Mouse (Mus musculus) kidney, embryonic 16.5 days (tissue): Measurements from ENCODE around the gene Qtrt2. TPM values are rescaled to one million over a fixed set of nuclear protein-coding genes. Genes with fewer than 3 reads are reported as not detected.

Experiments
- ATAC-seq: fragments of 200-750 bp; cut with Nextera tagmentation; 2 replicates; pipeline ENCODE4 v1.8.0; 2017; ENCODE audit warnings: moderate TSS enrichment; ENCODE audit not compliant: low FRiP score, low TSS enrichment
- H3K27ac ChIP-seq: fragments of 300-500 bp; sonication (generic); 2 replicates; pipeline ENCODE4 v1.5.1; 2014; ENCODE audit warnings: low read length
- H3K27me3 ChIP-seq: fragments of 300-500 bp; sonication (generic); 2 replicates; pipeline ENCODE4 v1.6.1; 2014; ENCODE audit warnings: low read length, control low read depth, mixed read lengths; ENCODE audit not compliant: insufficient read depth
- H3K36me3 ChIP-seq: fragments of 300-500 bp; sonication (generic); 2 replicates; pipeline ENCODE4 v1.6.1; 2014; ENCODE audit warnings: low read length, control low read depth, mixed read lengths; ENCODE audit not compliant: insufficient read depth
- H3K4me1 ChIP-seq: fragments of 300-500 bp; sonication (generic); 2 replicates; pipeline ENCODE4 v1.6.1; 2014; ENCODE audit warnings: low read length, control low read depth, mixed read lengths; ENCODE audit not compliant: insufficient read depth
- H3K4me2 ChIP-seq: fragments of 300-500 bp; sonication (generic); replicated peaks from 2 replicates; pipeline ENCODE4 v1.6.1; 2014; ENCODE audit warnings: low read depth, low read length
- H3K4me3 ChIP-seq: fragments of 300-500 bp; sonication (generic); 2 replicates; pipeline ENCODE4 v1.5.1; 2014; ENCODE audit warnings: mild to moderate bottlenecking, low read length
- H3K9ac ChIP-seq: fragments of 300-500 bp; sonication (generic); replicated peaks from 2 replicates; pipeline ENCODE4 v1.6.1; 2014; ENCODE audit warnings: low read length
- H3K9me3 ChIP-seq: fragments of 300-500 bp; sonication (generic); 2 replicates; pipeline ENCODE4 v1.6.1; 2016; ENCODE audit warnings: low read length, control low read depth
- WGBS: fragments of 180-500 bp; shearing (Covaris S2); extraction: QIAGEN DNeasy Blood & Tissue Kit; methylation state at CpG from one replicate; pipeline ENCODE4 v1.1.7; 2014; 5-methylcytosine and 5-hydroxymethylcytosine counted together
- polyA plus RNA-seq: library from polyadenylated mRNA; unstranded; fragments of >200 nt; fragmentation: Nextera tagmentation; extraction: Ambion mirVana; gene quantifications from 2 replicates; pipeline ENCODE4 v1.2.1, GENCODE M21; 2015

The Qtrt2 gene
- polyA plus RNA-seq, 1 experiment from 2014 or later, result 30.9 TPM

- no peak overlapping the region for H3K4me2 ChIP-seq
- no peaks in the 10 kb centered on the region for H3K27me3 ChIP-seq
- H3K27ac ChIP-seq, result no peak overlapping the region
- ATAC-seq, result no peak
- no peaks in the 10 kb centered on the region for H3K4me1 ChIP-seq
- no peak overlapping the region for H3K4me3 ChIP-seq
- WGBS, result 82% methylated on average over 4 of the region's 4 CpGs
- peaks cover 7% of the 10 kb centered on the region; the same call in 1 of the 2 replicates for H3K36me3 ChIP-seq
- no peak overlapping the region for H3K9ac ChIP-seq
- no peaks in the 10 kb centered on the region for H3K9me3 ChIP-seq
Measured at GRCm38 (mm10) chr16:43958038-43958437, 31.4 kb upstream of the Qtrt2 start.

- ATAC-seq, result no peak
- no peaks in the 10 kb centered on the region for H3K4me1 ChIP-seq
- no peak overlapping the region for H3K4me3 ChIP-seq
- 0 out of 2 replicates have a peak, but pooled peaks cover 4% of the 10 kb centered on the region for H3K36me3 ChIP-seq
- no peaks in the 10 kb centered on the region for H3K27me3 ChIP-seq
- WGBS, result 69% methylated on average over 6 of the region's 6 CpGs
- H3K9ac ChIP-seq, result no peak overlapping the region
- H3K9me3 ChIP-seq, result no peaks in the 10 kb centered on the region
- H3K27ac ChIP-seq, result no peak overlapping the region
- no peak overlapping the region for H3K4me2 ChIP-seq
Measured at GRCm38 (mm10) chr16:43954913-43955312, 28.3 kb upstream of the Qtrt2 start.

GRCm38 (mm10) chr16:43951591-43951990, 25.0 kb upstream of the Qtrt2 start:
- Histone ChIP-seq H3K4me1 (no peaks in the 10 kb centered on the region), H3K4me2 (no peak overlapping the region), H3K9me3 (no peaks in the 10 kb centered on the region), H3K36me3 (no peaks in the 10 kb centered on the region), H3K4me3 (no peak overlapping the region), H3K9ac (no peak overlapping the region), H3K27ac (no peak overlapping the region), H3K27me3 (no peaks in the 10 kb centered on the region)
- WGBS, result 81% methylated on average over 4 of the region's 4 CpGs
- ATAC-seq, result no peak

GRCm38 (mm10) chr16:43945869-43946268, 19.3 kb upstream of the Qtrt2 start:
- Histone ChIP-seq H3K27ac (no peak overlapping the region), H3K9ac (no peak overlapping the region), H3K36me3 (no peaks in the 10 kb centered on the region), H3K4me2 (no peak overlapping the region), H3K9me3 (no peaks in the 10 kb centered on the region), H3K27me3 (no peaks in the 10 kb centered on the region), H3K4me3 (no peak overlapping the region), H3K4me1 (no peaks in the 10 kb centered on the region)
- 65% methylated on average over 3 of the region's 3 CpGs for WGBS
- ATAC-seq, result no peak

GRCm38 (mm10) chr16:43945351-43945750, 18.7 kb upstream of the Qtrt2 start:
- no peaks in the 10 kb centered on the region for H3K9me3 ChIP-seq
- H3K27ac ChIP-seq, result no peak overlapping the region
- H3K4me1 ChIP-seq, result no peaks in the 10 kb centered on the region
- no peaks in the 10 kb centered on the region for H3K27me3 ChIP-seq
- ATAC-seq, result no peak
- 84% methylated on average over 3 of the region's 3 CpGs for WGBS
- no peak overlapping the region for H3K4me3 ChIP-seq
- no peak overlapping the region for H3K4me2 ChIP-seq
- no peaks in the 10 kb centered on the region for H3K36me3 ChIP-seq
- H3K9ac ChIP-seq, result no peak overlapping the region

GRCm38 (mm10) chr16:43940846-43941245, 14.2 kb upstream of the Qtrt2 start:
- no peak overlapping the region for H3K4me3 ChIP-seq
- H3K4me1 ChIP-seq, result no peaks in the 10 kb centered on the region
- 90% methylated on average over 4 of the region's 4 CpGs for WGBS
- H3K9ac ChIP-seq, result no peak overlapping the region
- H3K27me3 ChIP-seq, result no peaks in the 10 kb centered on the region
- no peaks in the 10 kb centered on the region for H3K9me3 ChIP-seq
- no peaks in the 10 kb centered on the region for H3K36me3 ChIP-seq
- H3K4me2 ChIP-seq, result no peak overlapping the region
- no peak for ATAC-seq
- H3K27ac ChIP-seq, result no peak overlapping the region

- H3K9ac ChIP-seq, result no peak overlapping the region
- no peak overlapping the region for H3K4me3 ChIP-seq
- no peak overlapping the region for H3K27ac ChIP-seq
- no peak overlapping the region for H3K4me2 ChIP-seq
- H3K27me3 ChIP-seq, result no peaks in the 10 kb centered on the region
- 79% methylated on average over 3 of the region's 3 CpGs for WGBS
- H3K4me1 ChIP-seq, result no peaks in the 10 kb centered on the region
- H3K36me3 ChIP-seq, result no peaks in the 10 kb centered on the region
- ATAC-seq, result no peak
- no peaks in the 10 kb centered on the region for H3K9me3 ChIP-seq
Measured at GRCm38 (mm10) chr16:43935892-43936291, 9.3 kb upstream of the Qtrt2 start.

- H3K27me3 ChIP-seq, result no peaks in the 10 kb centered on the region
- H3K36me3 ChIP-seq, result no peaks in the 10 kb centered on the region
- no peaks in the 10 kb centered on the region for H3K9me3 ChIP-seq
- no peak overlapping the region for H3K9ac ChIP-seq
- 73% methylated on average over 3 of the region's 3 CpGs for WGBS
- no peak overlapping the region for H3K4me3 ChIP-seq
- ATAC-seq, result no peak
- H3K27ac ChIP-seq, result no peak overlapping the region
- no peaks in the 10 kb centered on the region for H3K4me1 ChIP-seq
- H3K4me2 ChIP-seq, result no peak overlapping the region
Measured at GRCm38 (mm10) chr16:43935367-43935766, 8.8 kb upstream of the Qtrt2 start.

- Histone ChIP-seq H3K27ac (no peak overlapping the region), H3K36me3 (no peaks in the 10 kb centered on the region), H3K4me2 (no peak overlapping the region), H3K27me3 (no peaks in the 10 kb centered on the region), H3K4me3 (no peak overlapping the region), H3K9ac (no peak overlapping the region), H3K4me1 (no peaks in the 10 kb centered on the region), H3K9me3 (no peaks in the 10 kb centered on the region)
- ATAC-seq, result no peak
- WGBS, result 88% methylated on average over 8 of the region's 8 CpGs
Measured at GRCm38 (mm10) chr16:43934856-43935255, 8.2 kb upstream of the Qtrt2 start.

GRCm38 (mm10) chr16:43933041-43933440, 6.4 kb upstream of the Qtrt2 start:
- no peak overlapping the region for H3K4me3 ChIP-seq
- H3K9me3 ChIP-seq, result no peaks in the 10 kb centered on the region
- no peak for ATAC-seq
- no peak overlapping the region for H3K27ac ChIP-seq
- no peak overlapping the region for H3K4me2 ChIP-seq
- no peaks in the 10 kb centered on the region for H3K36me3 ChIP-seq
- H3K27me3 ChIP-seq, result no peaks in the 10 kb centered on the region
- 84% methylated on average over 6 of the region's 6 CpGs for WGBS
- no peak overlapping the region for H3K9ac ChIP-seq
- no peaks in the 10 kb centered on the region for H3K4me1 ChIP-seq

GRCm38 (mm10) chr16:43932319-43932718, 5.7 kb upstream of the Qtrt2 start:
- Histone ChIP-seq H3K4me1 (no peaks in the 10 kb centered on the region), H3K9me3 (no peaks in the 10 kb centered on the region), H3K36me3 (no peaks in the 10 kb centered on the region), H3K9ac (no peak overlapping the region), H3K27me3 (no peaks in the 10 kb centered on the region), H3K4me3 (no peak overlapping the region), H3K4me2 (no peak overlapping the region), H3K27ac (no peak overlapping the region)
- ATAC-seq, result no peak
- WGBS, result 92% methylated on average over 7 of the region's 7 CpGs
